Mouse (Mus musculus) Patski (cell line): ENCODE measurements around the gene Gtf2f2. TPM values are rescaled to one million over a fixed set of nuclear protein-coding genes. Genes with fewer than 3 reads are reported as not detected.

Source experiments
- ATAC-seq: fragments of 100-300 bp; one replicate; pipeline ENCODE4 v1.8.0; 2021
- CTCF ChIA-PET: fragments of 350-600 bp; sonication (Branson Sonifier 250); formaldehyde crosslinking; loops from one replicate; lab custom pipeline; 2022; ENCODE audit warnings: inconsistent platforms; lab: Charles Lee
- POLR2A ChIA-PET: fragments of 350-600 bp; sonication (Branson Sonifier 250); formaldehyde crosslinking; loops from one replicate; lab custom pipeline; 2022; ENCODE audit warnings: antibody characterized with exemption, inconsistent platforms; lab: Charles Lee
- DNase-seq: peaks from one replicate; pipeline ENCODE4 v3.0.0-alpha.2; 2011; ENCODE audit warnings: low read depth, low spot score
- H3K27me3 ChIP-seq: fragments of 371-371 bp; one replicate; pipeline ENCODE4 v1.5.1; 2021
- CTCF ChIP-seq: fragments of 100-300 bp; IDR thresholded peaks from one replicate; pipeline ENCODE4 v1.5.1; 2021
- in situ Hi-C: fragments of 300-500 bp; cut with MboI; formaldehyde crosslinking; loops from 3 replicates; pipeline ENCODE4 v1.11.1; 2018; ENCODE audit warnings: low pct_unique_long_range_greater_than_20kb, mixed read lengths
- polyA plus RNA-seq: library from polyadenylated mRNA; unstranded; gene quantifications from one replicate; pipeline ENCODE4 v1.2.3, GENCODE M21; 2021

Gene Gtf2f2
- polyA plus RNA-seq, 1 experiment from 2014 or later, result 31.2 TPM

- ATAC-seq, result no peak
- no peak for TF ChIP-seq CTCF
- ChIA-PET POLR2A (interaction anchor here (0.5 kb wide), 1 partner anchor 128 kb away, joined by 3 read pairs; no protein-coding TSS in a partner anchor), CTCF (no interaction called here)
- no peak for DNase-seq
- H3K27me3 ChIP-seq, result no peaks in the 10 kb centered on the region
- in situ Hi-C loops, result no loop called here
These were observed 8.9 kb downstream of the Gtf2f2 start for GRCm38 (mm10) chr14:76001781-76002180.

- DNase-seq (no peak), ATAC-seq (no peak)
These were observed 12.6 kb downstream of the Gtf2f2 start for GRCm38 (mm10) chr14:75998082-75998481.

GRCm38 (mm10) chr14:75992371-75992770 is 18.3 kb downstream of the Gtf2f2 start:
- in situ Hi-C loops, result no loop called here
- ATAC-seq, result no peak
- no peak for TF ChIP-seq CTCF
- POLR2A ChIA-PET, result no interaction called here
- no peaks in the 10 kb centered on the region for H3K27me3 ChIP-seq
- CTCF ChIA-PET, result no interaction called here
- DNase-seq, result no peak

More at GRCm38 (mm10) chr14:75998082-75998481, 12.6 kb downstream of the Gtf2f2 start:
- no peak for TF ChIP-seq CTCF
- ChIA-PET POLR2A (no interaction called here), CTCF (no interaction called here)
- no peaks in the 10 kb centered on the region for H3K27me3 ChIP-seq
- in situ Hi-C loops, result no loop called here

- in situ Hi-C loops, result no loop called here
- no peak for ATAC-seq
- ChIA-PET POLR2A (no interaction called here), CTCF (no interaction called here)
- TF ChIP-seq CTCF, result no peak
- DNase-seq, result no peak
- H3K27me3 ChIP-seq, result no peaks in the 10 kb centered on the region
These were observed 19.7 kb downstream of the Gtf2f2 start for GRCm38 (mm10) chr14:75990936-75991335.

- H3K27me3 ChIP-seq, result no peaks in the 10 kb centered on the region
- in situ Hi-C loops, result no loop called here
- POLR2A ChIA-PET, result interaction anchor here (1.2 kb wide), 1 partner anchor 26 kb away, joined by 5 read pairs; no protein-coding TSS in a partner anchor
- DNase-seq (no peak), ATAC-seq (no peak)
- CTCF ChIA-PET, result interaction anchor here (1.2 to 1.5 kb wide), 2 partner anchors 11 to 15 kb away, joined by 3 read pairs; no protein-coding TSS in a partner anchor
- no peak for TF ChIP-seq CTCF
These were observed 21.5 kb downstream of the Gtf2f2 start for GRCm38 (mm10) chr14:75989168-75989567.

- no peak for TF ChIP-seq CTCF
- DNase-seq, result no peak
- in situ Hi-C loops, result no loop called here
- ATAC-seq, result no peak
- no peaks in the 10 kb centered on the region for H3K27me3 ChIP-seq
- CTCF ChIA-PET, result interaction anchor here (1.1 kb wide), 2 partner anchors 21 to 23 kb away, joined by 3 read pairs; no protein-coding TSS in a partner anchor
- POLR2A ChIA-PET, result no interaction called here
These were observed 23.7 kb downstream of the Gtf2f2 start for GRCm38 (mm10) chr14:75986878-75987483.

GRCm38 (mm10) chr14:75985112-75985511 is 25.6 kb downstream of the Gtf2f2 start:
- no peak for TF ChIP-seq CTCF
- in situ Hi-C loops, result no loop called here
- ATAC-seq (no peak), DNase-seq (no peak)
- POLR2A ChIA-PET, result no interaction called here
- CTCF ChIA-PET, result interaction anchor here (0.8 to 2.3 kb wide), 2 partner anchors 10 to 94 kb away, joined by 3 to 5 read pairs; no protein-coding TSS in a partner anchor
- no peaks in the 10 kb centered on the region for H3K27me3 ChIP-seq

- no peaks in the 10 kb centered on the region for H3K27me3 ChIP-seq
- no peak for TF ChIP-seq CTCF
- no peak for DNase-seq
- ATAC-seq, result no peak
- ChIA-PET POLR2A (interaction anchor here (0.6 to 0.7 kb wide), 2 partner anchors 14 to 47 kb away, joined by 3 read pairs; no protein-coding TSS in a partner anchor), CTCF (interaction anchor here (0.7 to 2.3 kb wide), 3 partner anchors 10 to 46 kb away, joined by 4 to 5 read pairs (median 4); no protein-coding TSS in a partner anchor)
- in situ Hi-C loops, result no loop called here
These were observed 26.8 kb downstream of the Gtf2f2 start for GRCm38 (mm10) chr14:75983891-75984290.

- TF ChIP-seq CTCF, result no peak
- H3K27me3 ChIP-seq, result no peaks in the 10 kb centered on the region
- ChIA-PET CTCF (interaction anchor here (1.2 kb wide), 1 partner anchor 16 kb away, joined by 3 read pairs; no protein-coding TSS in a partner anchor), POLR2A (no interaction called here)
- ATAC-seq (no peak), DNase-seq (no peak)
- in situ Hi-C loops, result no loop called here
These were observed 29.4 kb downstream of the Gtf2f2 start for GRCm38 (mm10) chr14:75981231-75981630.

GRCm38 (mm10) chr14:75976107-75976506 is 34.6 kb downstream of the Gtf2f2 start:
- no peak for TF ChIP-seq CTCF
- ChIA-PET CTCF (interaction anchor here (1.8 kb wide), 1 partner anchor 37 kb away, joined by 4 read pairs; no protein-coding TSS in a partner anchor), POLR2A (no interaction called here)
- in situ Hi-C loops, result no loop called here
- DNase-seq, result no peak
- no peaks in the 10 kb centered on the region for H3K27me3 ChIP-seq
- ATAC-seq, result no peak

GRCm38 (mm10) chr14:75967291-75967690 is 43.4 kb downstream of the Gtf2f2 start:
- POLR2A ChIA-PET, result no interaction called here
- CTCF ChIA-PET, result interaction anchor here (1.2 to 2.1 kb wide), 3 partner anchors 13 to 39 kb away, joined by 3 to 5 read pairs (median 4); partner anchors contain the start of gene Kctd4

More at GRCm38 (mm10) chr14:75967291-75967690, 43.4 kb downstream of the Gtf2f2 start:
- TF ChIP-seq CTCF, result no peak
- no peak for DNase-seq
- no peaks in the 10 kb centered on the region for H3K27me3 ChIP-seq
- no peak for ATAC-seq
- in situ Hi-C loops, result no loop called here
